Mouse (Mus musculus) G1E (cell line): Measurements from ENCODE around the gene Grik5. TPM values are rescaled to one million over a fixed set of nuclear protein-coding genes. Genes with fewer than 3 reads are reported as not detected.

Source experiments
- ATAC-seq: 2 replicates; pipeline ENCODE4 v1.8.0; 2016; ENCODE audit warnings: mild to moderate bottlenecking; ENCODE audit not compliant: insufficient number of reproducible peaks, poor library complexity, low FRiP score, severe bottlenecking; ENCODE audit errors: extremely low read depth
- DNase-seq: peaks from one replicate; pipeline ENCODE4 v3.0.0; 2012; ENCODE audit warnings: low spot score
- H3K27me3 ChIP-seq: 2 replicates; pipeline ENCODE4 v1.6.1; 2012; ENCODE audit warnings: mild to moderate bottlenecking, low read length, inconsistent platforms; ENCODE audit not compliant: insufficient read depth
- H3K36me3 ChIP-seq: replicated peaks from 2 replicates; pipeline ENCODE3; 2012; ENCODE audit warnings: mild to moderate bottlenecking, inconsistent platforms
- H3K4me1 ChIP-seq: 2 replicates; pipeline ENCODE4 v1.6.1; 2012; ENCODE audit warnings: low read depth, low read length, inconsistent platforms, mixed read lengths; ENCODE audit not compliant: insufficient read depth
- H3K4me3 ChIP-seq: 2 replicates; pipeline ENCODE4 v1.5.1; 2012; ENCODE audit warnings: low read depth, mild to moderate bottlenecking, inconsistent platforms, low read length, moderate library complexity, mixed read lengths
- H3K9me3 ChIP-seq: replicated peaks from 2 replicates; pipeline ENCODE4 v1.6.1; 2012; ENCODE audit warnings: inconsistent platforms
- CTCF ChIP-seq: IDR thresholded peaks from 2 replicates; pipeline ENCODE4 v1.5.1; 2012; ENCODE audit warnings: low read depth, low read length, inconsistent platforms, mixed read lengths
- GATA1 ChIP-seq: IDR thresholded peaks from 2 replicates; pipeline ENCODE4 v1.6.1; 2012; ENCODE audit warnings: borderline replicate concordance, low read length, inconsistent platforms, mixed read lengths
- GATA2 ChIP-seq: IDR thresholded peaks from 2 replicates; pipeline ENCODE4 v1.6.1; 2012; ENCODE audit warnings: low read depth, low read length, inconsistent platforms, borderline replicate concordance
- POLR2AphosphoS5 ChIP-seq: IDR thresholded peaks from 2 replicates; pipeline ENCODE4 v1.6.1; 2012; ENCODE audit warnings: low read depth, low read length, inconsistent platforms; ENCODE audit not compliant: insufficient replicate concordance
- TAL1 ChIP-seq: conservative IDR thresholded peaks from 2 replicates; pipeline ENCODE4 v1.6.1; 2012; ENCODE audit warnings: low read depth, low read length, inconsistent platforms, mixed read lengths
- polyA plus RNA-seq: library from polyadenylated mRNA; stranded (reverse); fragments of >175 nt; gene quantifications from 2 replicates; pipeline ENCODE4 v1.2.3, GENCODE M21; 2012
- total RNA-seq, 2 experiments: library from RNA; stranded (forward) in 1 of 2; stranded (reverse) in 1 of 2; fragments of 200-1000 nt in 1 of 2; fragments of >200 nt in 1 of 2; fragmentation: Nextera tagmentation in 1 of 2; gene quantifications; 2 replicates each; pipeline ENCODE4 v1.2.3; 2014 to 2017

The Grik5 gene
- total and polyA plus RNA-seq, 3 experiments, result 91.3 to 198 (median 94.6) TPM

DNA sequence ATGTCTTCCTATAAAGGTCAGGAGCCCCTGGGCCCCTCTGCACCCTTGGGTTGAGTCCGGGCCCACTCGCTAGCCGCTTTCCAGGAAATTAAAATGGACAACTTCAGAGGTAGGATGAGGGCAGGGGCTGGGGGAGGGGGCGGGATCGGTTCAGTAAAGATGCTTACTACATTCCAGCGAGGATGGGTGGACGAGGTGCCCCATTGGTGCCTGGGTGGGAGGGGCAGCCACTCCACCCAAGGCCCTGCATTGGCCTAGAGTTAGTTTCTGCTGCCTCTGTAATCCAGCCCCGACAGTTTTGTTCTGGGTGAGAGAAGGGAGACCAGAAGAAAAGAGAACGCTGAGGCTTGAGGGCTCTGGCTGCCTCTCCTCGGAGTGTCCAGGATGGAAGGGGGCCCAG is 17.7 kb upstream of the Grik5 start:
- ATAC-seq (no peak), DNase-seq (no peak)
- TF ChIP-seq CTCF, result no peak
- TF ChIP-seq POLR2AphosphoS5, result no peak
- TF ChIP-seq GATA1, result no peak
- TF ChIP-seq TAL1, result no peak
- no peak for TF ChIP-seq GATA2
- Histone ChIP-seq H3K27me3 (peaks cover 30% of the 10 kb centered on the region), H3K4me3 (no peak overlapping the region), H3K36me3 (peaks cover 25% of the 10 kb centered on the region), H3K9me3 (no peaks in the 10 kb centered on the region), H3K4me1 (peaks cover 20% of the 10 kb centered on the region)

DNA sequence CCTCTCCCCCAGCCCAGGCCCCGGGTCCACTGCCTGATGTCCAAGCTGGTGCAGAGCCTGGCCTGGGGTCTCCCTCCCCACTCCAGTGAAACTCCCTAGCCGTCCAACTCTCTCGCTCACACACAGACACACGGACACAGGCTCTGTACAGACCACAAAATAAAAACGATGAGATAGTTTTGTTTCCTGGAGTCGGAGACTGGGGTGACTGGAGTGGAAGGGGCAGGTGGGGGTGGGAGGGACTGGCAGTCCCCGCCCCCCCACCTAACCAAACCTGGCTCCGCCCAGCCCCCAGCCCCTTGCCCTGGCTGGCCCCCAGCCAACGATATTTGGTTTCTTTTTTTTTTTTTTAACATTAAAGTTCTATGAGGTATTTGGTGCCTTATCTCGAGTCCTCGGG is 16.8 kb upstream of the Grik5 start:
- peaks cover 25% of the 10 kb centered on the region for H3K27me3 ChIP-seq
- no peak overlapping the region for H3K4me3 ChIP-seq
- no peaks in the 10 kb centered on the region for H3K9me3 ChIP-seq
- TF ChIP-seq CTCF, result no peak
- no peak for TF ChIP-seq TAL1
- no peak for TF ChIP-seq GATA2
- no peak for TF ChIP-seq POLR2AphosphoS5
- DNase-seq (no peak), ATAC-seq (no peak)
- H3K36me3 ChIP-seq, result peaks cover 34% of the 10 kb centered on the region
- H3K4me1 ChIP-seq, result peaks cover 28% of the 10 kb centered on the region

GRCm38 (mm10) chr7:25088531-25088930 is 16.4 kb upstream of the Grik5 start:
- TF ChIP-seq GATA2, result no peak
- TF ChIP-seq TAL1, result no peak
- TF ChIP-seq POLR2AphosphoS5, result no peak
- TF ChIP-seq CTCF, result no peak
- TF ChIP-seq GATA1, result no peak
- Histone ChIP-seq H3K36me3 (peaks cover 38% of the 10 kb centered on the region), H3K9me3 (no peaks in the 10 kb centered on the region), H3K4me3 (no peak overlapping the region), H3K27me3 (peaks cover 24% of the 10 kb centered on the region), H3K4me1 (peaks cover 32% of the 10 kb centered on the region)
- ATAC-seq (no peak), DNase-seq (no peak)

DNA sequence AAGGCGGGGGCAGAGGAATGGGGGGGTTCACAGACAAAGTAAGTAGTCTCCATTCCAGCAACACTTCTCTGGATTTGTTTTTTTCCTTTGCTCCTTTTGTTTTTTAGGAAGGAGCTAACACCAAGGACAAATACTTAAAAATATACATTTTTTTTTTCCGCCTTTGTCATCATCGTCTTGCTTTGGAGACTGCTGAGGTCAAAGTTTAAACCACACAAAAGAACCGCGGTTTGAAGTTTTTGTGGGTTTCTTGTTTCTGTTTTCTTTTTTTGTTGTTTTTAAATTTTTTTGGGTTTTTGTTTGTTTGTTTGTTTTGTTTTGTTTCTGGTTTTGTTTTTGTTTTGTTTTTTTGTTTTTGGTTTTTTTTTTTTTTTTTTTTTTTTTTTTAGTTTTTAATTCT is 15.8 kb upstream of the Grik5 start:
- peaks cover 37% of the 10 kb centered on the region for H3K4me1 ChIP-seq
- H3K9me3 ChIP-seq, result no peaks in the 10 kb centered on the region
- H3K4me3 ChIP-seq, result no peak overlapping the region
- no peak for DNase-seq
- peaks cover 44% of the 10 kb centered on the region for H3K36me3 ChIP-seq
- ATAC-seq, result no peak
- peaks cover 19% of the 10 kb centered on the region for H3K27me3 ChIP-seq
- no peak for TF ChIP-seq GATA1

GRCm38 (mm10) chr7:25087256-25087912 is 15.2 kb upstream of the Grik5 start:
- Histone ChIP-seq H3K27me3 (peaks cover 13% of the 10 kb centered on the region; the same call in 1 of the 2 replicates), H3K4me3 (no peak overlapping the region), H3K4me1 (peaks cover 43% of the 10 kb centered on the region), H3K9me3 (no peaks in the 10 kb centered on the region), H3K36me3 (peaks cover 50% of the 10 kb centered on the region)
- ATAC-seq (no peak), DNase-seq (no peak)
- TF ChIP-seq POLR2AphosphoS5, result no peak
- TF ChIP-seq TAL1, result no peak
- no peak for TF ChIP-seq CTCF
- TF ChIP-seq GATA1, result no peak

GRCm38 (mm10) chr7:25086656-25087055 is 14.5 kb upstream of the Grik5 start:
- no peak for ATAC-seq

DNA sequence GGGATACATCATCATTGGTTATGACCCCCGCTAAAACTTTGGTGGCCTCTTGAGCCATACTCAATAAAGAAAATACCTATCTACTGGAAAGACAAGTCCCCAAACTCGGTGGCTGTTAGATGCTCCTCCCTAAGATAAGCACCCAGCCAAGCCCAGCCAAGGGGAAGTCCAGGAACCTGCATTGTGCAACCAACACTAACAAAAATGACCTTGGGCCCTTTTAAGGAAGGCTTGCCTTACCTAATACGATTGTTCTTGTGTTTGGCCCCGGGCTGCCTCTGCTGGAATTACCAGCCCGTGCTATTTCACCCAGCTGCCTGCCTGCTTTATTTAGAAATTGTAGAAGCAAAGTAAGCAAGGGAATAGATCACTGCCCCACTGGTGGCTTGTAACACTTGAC is 12.5 kb upstream of the Grik5 start:
- H3K4me1 ChIP-seq, result peaks cover 68% of the 10 kb centered on the region
- no peaks in the 10 kb centered on the region; the same call in 1 of the 2 replicates for H3K9me3 ChIP-seq
- H3K4me3 ChIP-seq, result no peak overlapping the region
- TF ChIP-seq GATA1, result no peak
- no peak for TF ChIP-seq GATA2
- TF ChIP-seq TAL1, result no peak
- no peak for TF ChIP-seq POLR2AphosphoS5
- TF ChIP-seq CTCF, result no peak
- H3K27me3 ChIP-seq, result no peaks in the 10 kb centered on the region
- DNase-seq, result no peak
- ATAC-seq, result no peak
- peaks cover 77% of the 10 kb centered on the region for H3K36me3 ChIP-seq

More at GRCm38 (mm10) chr7:25086656-25087055, 14.5 kb upstream of the Grik5 start:
- no peak for DNase-seq
- Histone ChIP-seq H3K36me3 (peaks cover 57% of the 10 kb centered on the region), H3K9me3 (no peaks in the 10 kb centered on the region), H3K27me3 (peaks cover 9% of the 10 kb centered on the region; the same call in 1 of the 2 replicates), H3K4me1 (peaks cover 48% of the 10 kb centered on the region), H3K4me3 (no peak overlapping the region)
- no peak for TF ChIP-seq POLR2AphosphoS5
- TF ChIP-seq CTCF, result no peak
- no peak for TF ChIP-seq TAL1
- no peak for TF ChIP-seq GATA1
- TF ChIP-seq GATA2, result no peak
